Mouse (Mus musculus) lung, adult 2 months (tissue): ENCODE data around the gene Gm17349.

Experiments used
- CTCF ChIP-seq: fragments of 200-500 bp; IDR thresholded peaks from 2 replicates; pipeline ENCODE4 v1.5.1; 2011; ENCODE audit warnings: mild to moderate bottlenecking, low read length, control low read depth; ENCODE audit not compliant: insufficient read depth
- POLR2A ChIP-seq: fragments of 200-500 bp; IDR thresholded peaks from 2 replicates; pipeline ENCODE4 v1.6.1; 2011; ENCODE audit warnings: low read depth, mild to moderate bottlenecking, control low read depth, low read length, borderline replicate concordance; ENCODE audit errors: extremely low read depth

GRCm38 (mm10) chr15:99691976-99692375 is 13.3 kb downstream of the Gm17349 start:
- TF ChIP-seq POLR2A: no peak
- no peak for TF ChIP-seq CTCF
